Mouse (Mus musculus) hindbrain, embryonic 13.5 days (tissue): ENCODE measurements around the gene Asb6. TPM values are rescaled to one million over a fixed set of nuclear protein-coding genes. Genes with fewer than 3 reads are reported as not detected.

Experiments used
- ATAC-seq: fragments of 200-750 bp; cut with Nextera tagmentation; 2 replicates; pipeline ENCODE4 v1.8.0; 2017; ENCODE audit warnings: moderate TSS enrichment; ENCODE audit not compliant: low FRiP score
- H3K27ac ChIP-seq: fragments of 300-500 bp; sonication (generic); 2 replicates; pipeline ENCODE4 v1.5.1; 2015; ENCODE audit warnings: inconsistent platforms, mild to moderate bottlenecking, moderate library complexity
- H3K27me3 ChIP-seq: fragments of 300-500 bp; sonication (generic); 2 replicates; pipeline ENCODE4 v1.6.1; 2015; ENCODE audit warnings: mild to moderate bottlenecking, inconsistent platforms
- H3K36me3 ChIP-seq: fragments of 300-500 bp; sonication (generic); 2 replicates; pipeline ENCODE4 v1.6.1; 2015; ENCODE audit warnings: mild to moderate bottlenecking, inconsistent platforms
- H3K4me1 ChIP-seq: fragments of 300-500 bp; sonication (generic); replicated peaks from 2 replicates; pipeline ENCODE4 v1.6.1; 2015; ENCODE audit warnings: inconsistent platforms
- H3K4me2 ChIP-seq: fragments of 300-500 bp; sonication (generic); 2 replicates; pipeline ENCODE4 v1.6.1; 2015; ENCODE audit warnings: inconsistent platforms, mild to moderate bottlenecking, moderate library complexity
- H3K4me3 ChIP-seq: fragments of 300-500 bp; sonication (generic); 2 replicates; pipeline ENCODE4 v1.5.1; 2015; ENCODE audit warnings: mild to moderate bottlenecking, inconsistent platforms
- H3K9ac ChIP-seq: fragments of 300-500 bp; sonication (generic); 2 replicates; pipeline ENCODE4 v1.6.1; 2015; ENCODE audit warnings: mild to moderate bottlenecking, inconsistent platforms
- H3K9me3 ChIP-seq: fragments of 300-500 bp; sonication (generic); 2 replicates; pipeline ENCODE4 v1.6.1; 2016; ENCODE audit warnings: inconsistent platforms
- WGBS: fragments of 180-500 bp; shearing (Covaris S2); methylation state at CpG from one replicate; pipeline ENCODE4 v1.1.7; 2015; 5-methylcytosine and 5-hydroxymethylcytosine counted together
- polyA plus RNA-seq: library from polyadenylated mRNA; unstranded; fragments of >200 nt; fragmentation: Nextera tagmentation; extraction: Ambion mirVana; gene quantifications from 2 replicates; pipeline ENCODE4 v1.2.1, GENCODE M21; 2015

The Asb6 gene
- polyA plus RNA-seq, 1 experiment from 2014 or later = 38.3 TPM

DNA sequence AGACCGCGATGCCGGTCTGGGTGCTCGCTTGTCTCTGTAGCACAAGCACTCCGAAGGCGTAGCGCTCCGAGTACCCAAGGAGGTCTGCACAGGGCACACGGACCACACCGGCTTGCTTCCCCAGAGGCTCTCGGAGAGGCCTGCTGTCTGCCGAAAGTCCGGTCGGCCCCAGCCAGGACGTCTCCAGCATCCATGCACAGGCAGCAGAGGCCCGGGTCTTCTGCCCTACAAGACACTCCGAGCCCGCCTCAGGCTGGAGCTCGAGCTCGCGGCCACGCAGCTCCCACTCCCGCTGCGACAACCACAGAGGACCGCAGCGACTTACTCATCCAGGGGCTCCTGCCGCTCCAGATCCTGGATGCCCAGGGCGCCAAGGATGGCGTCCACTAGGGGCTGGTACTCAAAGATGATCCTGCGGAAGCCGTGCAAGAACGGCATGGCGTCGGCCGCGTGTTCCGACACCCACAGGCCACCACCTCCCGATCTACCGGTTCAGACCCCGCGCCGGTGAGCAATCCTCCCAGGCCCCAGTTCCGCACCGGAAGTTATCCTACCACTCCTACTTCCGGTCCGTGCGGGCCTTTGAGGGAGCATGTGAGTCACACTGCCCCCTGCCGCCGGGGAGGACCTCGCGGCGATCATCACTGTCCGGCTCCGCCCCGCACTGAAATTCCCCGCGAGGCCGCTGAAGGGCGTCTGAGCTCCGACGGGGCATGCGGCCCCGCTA, 2.2 kb downstream of the Asb6 start:
- ATAC-seq = peak; percentile 81
- H3K4me2 ChIP-seq = peak overlapping the region; percentile 97
- H3K27me3 ChIP-seq = no peaks in the 10 kb centered on the region

DNA sequence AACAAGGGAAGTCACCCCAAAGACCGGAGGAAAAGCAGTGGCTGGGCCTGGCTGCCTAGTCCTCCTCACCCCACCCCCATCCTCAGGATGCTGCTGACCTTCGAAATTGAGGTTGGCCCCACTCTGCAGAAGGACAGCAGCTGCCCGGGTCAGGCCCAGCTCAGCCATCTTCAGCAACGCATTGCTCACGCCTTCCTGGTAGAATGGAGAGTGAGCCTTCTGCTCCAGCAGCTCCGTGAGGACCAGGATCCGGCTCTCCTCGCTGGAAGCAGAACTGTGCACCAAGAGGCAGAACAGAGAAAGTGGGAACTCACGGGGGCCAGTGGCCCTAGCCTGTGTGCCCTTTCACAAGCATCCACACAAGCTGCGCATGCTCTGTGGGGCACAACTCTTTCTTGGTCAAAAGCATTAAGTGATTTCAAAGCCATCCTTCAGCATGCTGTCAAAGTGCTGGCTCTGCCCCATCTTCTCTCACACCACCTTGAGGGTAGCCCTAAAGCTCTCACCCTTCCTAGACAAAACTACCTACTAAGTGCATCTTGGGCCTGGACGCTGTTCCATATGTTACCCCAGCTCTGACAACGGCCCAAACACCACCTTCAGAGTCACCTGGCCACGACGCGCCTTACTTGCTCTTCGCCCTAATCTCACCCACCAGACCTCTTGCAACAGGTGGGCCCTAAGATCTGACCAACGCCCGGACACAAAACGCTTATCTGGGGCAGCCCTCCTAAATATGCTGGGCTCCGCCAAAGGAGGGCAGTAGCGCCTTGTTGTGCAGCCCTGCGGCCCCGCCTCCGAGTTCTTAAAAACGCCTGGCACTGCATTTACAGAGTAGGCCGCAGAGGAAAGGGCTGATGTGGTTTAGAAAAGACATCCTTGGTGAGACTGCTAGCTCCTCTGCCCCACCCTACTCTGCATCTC, 3.0 kb downstream of the Asb6 start:
- no peaks in the 10 kb centered on the region for H3K27me3 ChIP-seq
- H3K4me1 ChIP-seq = peaks cover 37% of the 10 kb centered on the region
- peak overlapping the region; percentile 99 for H3K4me3 ChIP-seq
- ATAC-seq = no peak
- H3K9ac ChIP-seq = peak overlapping the region; percentile 97
- 36% methylated on average over 26 of the region's 26 CpGs for WGBS
- no peaks in the 10 kb centered on the region for H3K9me3 ChIP-seq
- peaks cover 48% of the 10 kb centered on the region for H3K36me3 ChIP-seq
- peak overlapping the region; percentile 97 for H3K4me2 ChIP-seq
- H3K27ac ChIP-seq = peak overlapping the region; percentile 80

More for the DNA sequence above, 2.2 kb downstream of the Asb6 start:
- Histone ChIP-seq H3K4me1 (peaks cover 30% of the 10 kb centered on the region), H3K4me3 (peak overlapping the region; percentile 99), H3K9me3 (no peaks in the 10 kb centered on the region), H3K9ac (peak overlapping the region; percentile 97), H3K27ac (peak overlapping the region; percentile 80), H3K36me3 (peaks cover 40% of the 10 kb centered on the region)
- under 1% methylated on average over 63 of the region's 63 CpGs for WGBS

DNA sequence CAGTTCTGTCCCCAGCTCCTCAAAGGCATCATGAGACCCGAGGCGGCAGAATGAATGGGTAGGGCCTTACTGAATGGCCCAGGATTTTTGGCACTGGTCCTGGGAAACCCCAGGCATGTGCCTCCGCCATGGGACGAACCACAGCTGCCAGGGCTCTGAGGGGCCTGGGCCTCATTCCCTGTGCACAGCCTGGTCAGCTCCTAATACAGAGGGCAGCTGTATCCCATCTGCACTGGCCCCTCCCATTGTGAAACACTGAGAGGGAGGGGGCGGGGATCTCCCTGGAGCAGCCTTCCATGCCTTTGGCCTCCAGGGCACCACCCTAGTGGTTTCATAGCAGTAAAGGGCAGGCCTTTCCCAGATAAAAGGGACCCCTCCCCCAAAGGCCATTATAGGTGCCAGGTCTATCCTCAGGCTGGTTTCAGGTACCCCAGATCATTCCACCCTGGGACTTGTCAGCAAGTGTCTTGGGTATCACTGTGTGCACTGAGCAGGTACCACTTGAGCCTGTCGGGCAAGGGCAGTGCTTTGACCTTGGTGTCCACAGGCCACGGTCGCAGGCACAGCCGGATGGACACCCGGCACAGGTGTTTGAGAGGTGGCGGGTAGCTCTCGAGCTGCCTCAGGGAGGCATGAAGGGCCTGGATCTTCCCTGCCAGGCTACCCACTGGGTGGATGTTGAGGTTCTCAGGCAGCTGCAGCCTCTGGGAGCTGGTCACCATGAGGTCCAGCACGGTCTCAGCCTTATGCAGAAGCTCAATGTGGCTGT, 6.6 kb downstream of the Asb6 start:
- WGBS = 68% methylated on average over 13 of the region's 13 CpGs
- ATAC-seq = peak; percentile 30; the same call in 1 of the 2 replicates
- Histone ChIP-seq H3K27ac (peak overlapping the region; percentile 31), H3K9me3 (no peaks in the 10 kb centered on the region), H3K36me3 (peaks cover 81% of the 10 kb centered on the region), H3K27me3 (no peaks in the 10 kb centered on the region), H3K4me2 (no peak overlapping the region), H3K4me3 (no peak overlapping the region), H3K4me1 (peaks cover 38% of the 10 kb centered on the region), H3K9ac (0 out of 2 replicates have a peak overlapping the region, but pooled peaks have one; percentile 19)

- no peaks in the 10 kb centered on the region for H3K9me3 ChIP-seq
- H3K27ac ChIP-seq = 0 out of 2 replicates have a peak overlapping the region, but pooled peaks have one; percentile 23
- no peak for ATAC-seq
- H3K9ac ChIP-seq = 0 out of 2 replicates have a peak overlapping the region, but pooled peaks have one; percentile 13
- no peak overlapping the region for H3K4me3 ChIP-seq
- WGBS = 93% methylated on average over 8 of the region's 8 CpGs
- peaks cover 39% of the 10 kb centered on the region for H3K4me1 ChIP-seq
- peaks cover 88% of the 10 kb centered on the region for H3K36me3 ChIP-seq
- H3K4me2 ChIP-seq = no peak overlapping the region
- H3K27me3 ChIP-seq = no peaks in the 10 kb centered on the region
These were observed 7.7 kb downstream of the Asb6 start for GRCm38 (mm10) chr2:30822460-30822859.

- Histone ChIP-seq H3K4me3 (no peak overlapping the region), H3K9me3 (no peaks in the 10 kb centered on the region), H3K4me2 (no peak overlapping the region), H3K9ac (no peak overlapping the region), H3K4me1 (peaks cover 25% of the 10 kb centered on the region), H3K27me3 (no peaks in the 10 kb centered on the region), H3K36me3 (peaks cover 88% of the 10 kb centered on the region), H3K27ac (no peak overlapping the region)
- 95% methylated on average over 3 of the region's 3 CpGs for WGBS
- ATAC-seq = no peak
These were observed 9.1 kb downstream of the Asb6 start for GRCm38 (mm10) chr2:30821073-30821472.

DNA sequence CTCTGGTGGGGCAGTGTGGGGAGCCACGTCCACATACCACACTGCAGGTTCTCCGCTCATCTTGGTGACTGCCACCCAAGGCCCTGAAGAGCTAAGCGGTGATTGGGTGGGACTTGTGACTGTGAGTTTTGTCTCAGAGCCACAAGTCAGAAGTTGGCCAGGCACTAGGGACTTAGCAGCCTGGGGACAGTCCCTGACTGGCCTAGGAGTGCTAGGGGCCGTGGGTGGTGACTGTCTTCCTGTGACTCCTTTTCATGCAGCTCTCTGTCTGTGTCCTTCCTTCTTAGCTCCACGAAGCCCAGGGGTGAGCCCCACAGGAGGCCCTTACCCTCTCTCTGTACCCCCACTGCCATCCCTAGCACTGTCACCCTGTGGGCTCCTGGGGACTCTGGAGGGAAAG, 10.3 kb downstream of the Asb6 start:
- H3K4me3 ChIP-seq = no peak overlapping the region
- peaks cover 88% of the 10 kb centered on the region for H3K36me3 ChIP-seq
- no peak for ATAC-seq
- no peak overlapping the region for H3K9ac ChIP-seq
- H3K27me3 ChIP-seq = no peaks in the 10 kb centered on the region
- no peaks in the 10 kb centered on the region for H3K9me3 ChIP-seq
- H3K4me1 ChIP-seq = peaks cover 24% of the 10 kb centered on the region
- H3K4me2 ChIP-seq = no peak overlapping the region
- no peak overlapping the region for H3K27ac ChIP-seq
- 98% methylated on average over 5 of the region's 5 CpGs for WGBS

DNA sequence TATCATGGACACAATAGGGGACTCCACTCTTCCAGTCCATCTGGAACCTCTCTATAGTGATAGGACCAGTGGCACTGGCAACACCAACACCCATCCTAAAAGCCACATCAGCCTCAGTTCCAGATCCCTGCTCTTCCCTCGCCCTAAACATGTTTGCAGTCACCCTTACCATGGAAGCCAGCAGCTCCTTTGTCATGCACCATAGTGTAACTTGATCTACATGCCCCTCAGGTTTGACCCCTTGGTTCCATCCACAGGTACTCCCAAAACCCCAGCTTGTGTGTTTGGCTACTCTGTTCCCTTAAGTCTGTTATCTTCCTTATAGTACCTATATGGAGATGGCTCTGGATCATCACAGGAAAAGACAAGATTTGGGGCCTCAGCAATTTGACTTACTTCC, 13.8 kb downstream of the Asb6 start:
- no peak overlapping the region for H3K27ac ChIP-seq
- no peak overlapping the region for H3K4me3 ChIP-seq
- peaks cover 5% of the 10 kb centered on the region for H3K4me1 ChIP-seq
- no peak overlapping the region for H3K4me2 ChIP-seq
- H3K27me3 ChIP-seq = no peaks in the 10 kb centered on the region
- no peaks in the 10 kb centered on the region for H3K9me3 ChIP-seq
- peaks cover 84% of the 10 kb centered on the region for H3K36me3 ChIP-seq
- no peak overlapping the region for H3K9ac ChIP-seq
- 90% methylated on average over 1 of the region's 1 CpGs for whole genome bisulfite sequencing
- no peak for ATAC-seq

DNA sequence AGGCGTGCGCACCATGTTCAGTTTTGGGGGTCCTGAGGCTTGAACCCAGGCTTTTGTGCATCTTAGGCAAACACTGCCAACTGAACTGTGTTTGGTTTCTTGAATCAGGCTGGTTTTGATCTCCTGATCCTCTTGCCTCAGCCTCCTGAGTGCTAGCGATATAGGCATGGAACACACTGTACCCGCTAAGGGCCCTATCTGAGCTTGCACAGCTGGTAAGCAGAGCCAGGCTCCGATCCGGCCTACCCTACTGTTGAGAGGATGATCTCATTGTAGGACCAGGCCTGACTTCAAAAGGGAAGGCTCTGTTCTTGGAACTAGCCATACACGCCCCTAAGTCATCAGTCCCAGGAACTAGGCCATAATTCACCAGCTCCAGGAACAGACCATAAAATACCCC, 19.6 kb downstream of the Asb6 start:
- H3K4me3 ChIP-seq = no peak overlapping the region
- peaks cover 41% of the 10 kb centered on the region for H3K36me3 ChIP-seq
- no peaks in the 10 kb centered on the region for H3K27me3 ChIP-seq
- 96% methylated on average over 7 of the region's 7 CpGs for WGBS
- no peak for ATAC-seq
- no peaks in the 10 kb centered on the region for H3K9me3 ChIP-seq
- peaks cover 43% of the 10 kb centered on the region for H3K4me1 ChIP-seq
- H3K9ac ChIP-seq = peak overlapping the region; percentile 55
- H3K4me2 ChIP-seq = 0 out of 2 replicates have a peak overlapping the region, but pooled peaks have one; percentile 2
- no peak overlapping the region for H3K27ac ChIP-seq

- H3K27ac ChIP-seq = no peak overlapping the region
- peak overlapping the region; percentile 84 for H3K4me3 ChIP-seq
- H3K4me2 ChIP-seq = peak overlapping the region; percentile 98
- peak overlapping the region; percentile 47 for H3K9ac ChIP-seq
- peaks cover 3% of the 10 kb centered on the region; the same call in 1 of the 2 replicates for H3K27me3 ChIP-seq
- peaks cover 30% of the 10 kb centered on the region for H3K36me3 ChIP-seq
- peaks cover 43% of the 10 kb centered on the region for H3K4me1 ChIP-seq
- ATAC-seq = no peak
- H3K9me3 ChIP-seq = no peaks in the 10 kb centered on the region
- WGBS = 88% methylated on average over 5 of the region's 5 CpGs
These were observed 20.6 kb downstream of the Asb6 start for GRCm38 (mm10) chr2:30809503-30809902.

DNA sequence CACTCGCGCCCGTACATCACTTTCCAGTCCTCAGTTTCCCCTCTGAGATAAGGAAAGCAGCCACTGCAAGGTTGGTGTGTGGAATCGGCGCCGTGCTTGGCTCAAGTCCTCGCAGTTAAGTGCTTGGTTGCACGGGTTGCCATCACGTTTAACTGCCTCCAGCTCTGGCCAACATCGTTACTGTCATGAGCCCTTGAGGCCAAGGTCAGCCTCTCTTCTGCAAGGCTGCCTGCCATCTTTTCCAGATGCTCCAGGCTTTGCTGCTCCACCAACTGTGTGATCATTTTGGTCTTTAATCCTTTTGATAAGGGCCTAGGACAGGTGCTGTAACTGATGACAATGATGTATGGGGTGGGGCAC, 21.9 kb downstream of the Asb6 start:
- ATAC-seq = no peak; the same call in 1 of the 2 replicates
- H3K4me3 ChIP-seq = peak overlapping the region; percentile 84

GRCm38 (mm10) chr2:30807648-30808295, 22.4 kb downstream of the Asb6 start, which contains the start of gene Ntmt1:
Gene Ntmt1 (plus strand): TSS chr2:30807826.
- peaks cover 13% of the 10 kb centered on the region for H3K36me3 ChIP-seq
- peak within 1 kb of the TSS; percentile 89 for H3K27ac ChIP-seq
- H3K4me3 ChIP-seq = peak within 1 kb of the TSS; percentile 84
- peaks cover 43% of the 10 kb centered on the region for H3K4me1 ChIP-seq
- H3K9me3 ChIP-seq = no peaks in the 10 kb centered on the region
- ATAC-seq = peak; percentile 97
- peak within 1 kb of the TSS; percentile 98 for H3K4me2 ChIP-seq
- WGBS = 0% methylated on average over 37 of the region's 44 CpGs
- H3K27me3 ChIP-seq = peaks cover 17% of the 10 kb centered on the region
- peak within 1 kb of the TSS; percentile 92 for H3K9ac ChIP-seq

More for the DNA sequence above, 21.9 kb downstream of the Asb6 start:
- Histone ChIP-seq H3K4me1 (peaks cover 43% of the 10 kb centered on the region), H3K9ac (peak overlapping the region; percentile 92), H3K4me2 (peak overlapping the region; percentile 98), H3K9me3 (no peaks in the 10 kb centered on the region), H3K27me3 (peaks cover 12% of the 10 kb centered on the region), H3K36me3 (peaks cover 18% of the 10 kb centered on the region), H3K27ac (peak overlapping the region; percentile 89)
- WGBS = 5% methylated on average over 10 of the region's 10 CpGs
